Mouse (Mus musculus) induced T-regulatory cell, adult 2 months (primary cell): ENCODE data around the gene Gm28230.

Experiments used
- DNase-seq: peaks from one replicate; pipeline ENCODE4 v3.0.0-alpha.2; 2012; ENCODE audit warnings: low read depth

Gm28230 gene

GRCm38 (mm10) chr2:74691022-74691951 lies 35.2 kb upstream of the Gm28230 start, which contains the start of gene Hoxd10:
Gene Hoxd10, plus strand, starts transcription at chr2:74691924.
- DNase-seq, result no peak

GRCm38 (mm10) chr2:74691995-74692807 lies 34.3 kb upstream of the Gm28230 start:
- no peak for DNase-seq

- DNase-seq, result no peak
These were observed 33.6 kb upstream of the Gm28230 start for GRCm38 (mm10) chr2:74692808-74693431.

- no peak for DNase-seq
These were observed 33.1 kb upstream of the Gm28230 start for GRCm38 (mm10) chr2:74693432-74693827.

- peak; percentile 59 for DNase-seq
These were observed 32.5 kb upstream of the Gm28230 start for GRCm38 (mm10) chr2:74694066-74694465.

GRCm38 (mm10) chr2:74695383-74695782 lies 31.1 kb upstream of the Gm28230 start:
- no peak for DNase-seq

GRCm38 (mm10) chr2:74695813-74696430 lies 30.6 kb upstream of the Gm28230 start:
- DNase-seq, result no peak

GRCm38 (mm10) chr2:74696442-74697335 lies 29.8 kb upstream of the Gm28230 start:
- no peak for DNase-seq

- DNase-seq, result no peak
These were observed 28.9 kb upstream of the Gm28230 start, which contains the start of gene Hoxd9 for GRCm38 (mm10) chr2:74697567-74698121. Gene Hoxd9, plus strand, starts transcription at chr2:74697727.

GRCm38 (mm10) chr2:74698201-74699052 lies 28.1 kb upstream of the Gm28230 start:
- no peak for DNase-seq

- no peak for DNase-seq
These were observed 27.5 kb upstream of the Gm28230 start for GRCm38 (mm10) chr2:74699053-74699430.

- no peak for DNase-seq
These were observed 26.6 kb upstream of the Gm28230 start for GRCm38 (mm10) chr2:74699664-74700545.

- DNase-seq, result no peak
These were observed 25.9 kb upstream of the Gm28230 start for GRCm38 (mm10) chr2:74700546-74701112.

- DNase-seq, result peak; percentile 78
These were observed 24.3 kb upstream of the Gm28230 start for GRCm38 (mm10) chr2:74701949-74702819.

GRCm38 (mm10) chr2:74702820-74703219 lies 23.7 kb upstream of the Gm28230 start:
- DNase-seq, result no peak

GRCm38 (mm10) chr2:74703317-74703716 lies 23.2 kb upstream of the Gm28230 start:
- no peak for DNase-seq
